Mouse (Mus musculus) brain, embryonic 14.5 days (tissue): ENCODE data around the gene Fgfr4.

Source experiments
- CTCF ChIP-seq: fragments of 200-500 bp; IDR thresholded peaks from 2 replicates; pipeline ENCODE4 v1.5.1; 2012; ENCODE audit warnings: inconsistent platforms, mild to moderate bottlenecking, moderate library complexity, borderline replicate concordance; ENCODE audit not compliant: insufficient read depth, insufficient read length; ENCODE audit errors: extremely low read depth
- POLR2A ChIP-seq: fragments of 200-500 bp; IDR thresholded peaks from 2 replicates; pipeline ENCODE4 v1.6.1; 2012; ENCODE audit warnings: mild to moderate bottlenecking, inconsistent platforms, borderline replicate concordance; ENCODE audit not compliant: poor library complexity, insufficient read depth, insufficient read length, severe bottlenecking; ENCODE audit errors: extremely low read depth

- TF ChIP-seq CTCF (no peak), POLR2A (no peak)
These were observed 37.2 kb downstream of the Fgfr4 start for GRCm38 (mm10) chr13:55189531-55190107.
